Mouse (Mus musculus) subcutaneous adipose tissue, adult 2 months (tissue): ENCODE measurements around the gene Ptx4. TPM values are rescaled to one million over a fixed set of nuclear protein-coding genes. Genes with fewer than 3 reads are reported as not detected.

ENCODE experiments used
- polyA plus RNA-seq: library from polyadenylated mRNA; depleted of rRNA; stranded (reverse); fragments of >200 nt; gene quantifications from 2 replicates; pipeline ENCODE4 v1.2.3, GENCODE M21; 2012; ENCODE audit warnings: low replicate concordance; rRNA removed

The Ptx4 gene
- 0.11 TPM in 1 of 2 replicates, not detected in the other for polyA plus RNA-seq

DNA sequence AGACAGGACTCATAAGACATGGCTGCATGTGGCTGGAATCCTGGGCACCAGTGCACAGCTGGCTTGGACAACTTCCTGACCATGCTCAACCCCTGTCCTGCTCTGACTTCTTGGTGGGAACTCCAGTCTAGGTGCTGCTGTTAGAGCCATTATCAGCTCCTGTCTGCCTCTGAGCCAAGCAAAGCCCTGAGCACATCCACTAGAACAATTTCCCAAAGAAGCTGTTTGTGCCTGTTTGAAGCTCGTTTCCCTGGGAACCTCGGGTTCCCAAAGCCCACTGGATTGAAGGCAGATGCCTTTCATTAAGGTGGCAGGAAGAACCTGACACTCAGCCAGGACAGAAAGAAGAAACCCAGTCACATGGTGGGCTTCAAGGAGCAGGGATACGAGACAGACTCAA is at the start of gene Ptx4:
TSS of gene Ptx4 (plus strand) at position 355 of the 400 bp plus-strand sequence.

DNA sequence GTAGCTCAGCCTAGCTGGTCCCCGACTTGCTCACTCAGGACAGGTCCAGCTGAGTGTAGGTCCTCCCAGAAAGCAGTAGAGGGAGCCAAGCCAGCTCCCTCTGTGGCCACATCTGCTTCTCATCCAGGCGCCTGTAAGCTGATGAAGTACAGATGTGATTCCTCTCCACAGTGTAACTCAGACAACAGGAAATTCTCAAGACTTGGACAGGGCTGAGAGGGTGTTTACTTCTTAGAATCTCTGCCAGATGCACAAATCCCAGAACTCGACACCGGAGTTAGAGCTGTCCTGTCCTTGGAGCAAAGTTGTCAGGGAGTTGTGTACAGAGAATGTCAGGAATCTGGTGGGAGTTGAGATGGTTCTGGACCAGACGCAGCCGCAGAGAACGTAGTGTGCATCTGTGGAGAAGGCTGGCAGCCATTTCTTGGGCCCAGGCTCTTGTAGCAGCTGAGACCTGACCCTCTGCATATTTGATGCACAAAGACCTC is 37.1 kb upstream of the Ptx4 start, which contains the start of gene Tmem204:
TSS of gene Tmem204 (minus strand) at position 148 of the 488 bp plus-strand sequence.

DNA sequence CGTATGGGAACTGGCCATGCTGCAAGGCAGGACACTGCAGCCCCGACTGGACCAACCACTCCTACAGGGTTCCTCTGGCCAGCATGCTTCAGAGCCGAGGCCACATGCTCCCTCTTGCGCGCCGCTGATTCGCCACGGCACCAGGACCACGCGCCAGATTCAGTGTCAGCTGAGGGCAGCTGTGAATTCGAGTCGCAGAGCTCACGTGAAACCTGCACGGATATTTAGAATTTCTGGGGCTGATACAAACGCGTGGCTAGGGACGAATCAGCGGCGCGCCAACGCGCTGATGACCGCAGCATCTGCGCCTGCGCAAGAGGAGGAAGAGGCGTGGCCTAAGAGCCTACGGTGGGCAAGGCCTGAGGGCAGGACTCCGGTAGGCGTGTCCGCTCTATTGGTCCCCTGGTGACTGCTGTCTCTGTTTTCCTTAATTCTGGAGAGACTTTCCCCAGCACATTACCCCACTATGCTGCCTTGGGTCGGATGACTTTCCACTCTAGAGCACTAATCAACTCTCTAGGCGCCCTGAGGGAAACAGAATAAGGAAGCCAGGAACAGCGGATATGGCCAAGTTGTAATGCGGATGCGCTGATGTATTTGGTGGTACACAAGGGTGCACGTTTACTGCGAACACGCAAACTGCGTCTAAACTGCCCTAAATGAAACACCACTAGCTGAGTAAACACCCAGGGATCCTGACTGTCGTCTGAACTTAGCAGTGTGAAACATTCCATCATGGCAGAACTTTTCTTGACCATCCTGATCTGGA is 4.7 kb upstream of the Ptx4 start, which contains the start of gene Telo2:
TSS of gene Telo2 (minus strand) at position 304 of the 769 bp plus-strand sequence.

DNA sequence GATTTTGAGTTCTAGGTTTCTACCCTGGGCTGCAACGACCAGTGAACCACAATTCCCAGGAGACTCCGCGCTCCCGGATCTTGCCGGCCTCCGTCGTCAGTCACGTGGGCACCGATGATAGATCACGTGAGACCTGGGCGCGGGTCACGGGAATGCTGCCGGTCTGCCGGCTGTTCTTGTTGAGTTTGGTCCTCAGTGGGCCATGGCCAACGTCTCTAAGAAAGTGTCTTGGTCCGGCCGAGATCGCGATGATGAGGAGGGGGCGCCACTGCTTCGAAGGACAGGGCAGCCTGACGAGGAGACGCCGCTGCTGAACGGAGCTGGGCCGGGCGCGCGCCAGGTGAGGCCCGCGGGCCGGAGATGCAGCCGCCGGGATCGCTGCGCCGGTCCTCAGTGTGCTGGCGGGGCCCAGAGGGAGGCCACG is 12.7 kb downstream of the Ptx4 start, which contains the start of gene Clcn7:
TSS of gene Clcn7 (plus strand) at position 117 of the 424 bp plus-strand sequence.

DNA sequence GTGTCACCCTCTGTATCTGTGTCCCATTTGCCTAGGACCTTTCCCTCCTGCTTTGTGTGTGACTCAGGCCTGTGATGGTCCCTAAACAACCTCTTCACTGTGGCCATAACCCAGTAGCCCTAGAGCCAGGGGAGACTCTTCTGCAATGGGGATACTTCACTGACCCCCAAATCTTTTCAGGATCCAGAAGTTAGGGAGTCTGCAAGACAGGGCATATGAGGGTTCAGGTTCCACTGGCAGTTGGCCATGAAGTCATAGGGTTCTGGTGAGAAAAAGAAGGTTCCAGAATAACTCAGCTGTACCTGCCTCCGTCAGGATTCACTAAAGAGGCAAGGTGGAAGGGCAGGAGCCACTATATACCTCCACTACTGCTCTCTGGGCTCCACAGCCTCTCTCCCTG is 41.6 kb downstream of the Ptx4 start, which contains the start of gene Ccdc154:
TSS of gene Ccdc154 (plus strand) at position 301 of the 400 bp plus-strand sequence.

Other genes with a start within 250 kb of the Ptx4 start
- 32.7 and 38.4 TPM in 2 replicates for gene Nubp2, start 234.4 kb upstream of the Ptx4 start, polyA plus RNA-seq
- 53.0 and 84.0 TPM in 2 replicates for gene Spsb3, start 234.1 kb upstream of the Ptx4 start, polyA plus RNA-seq
- gene Eme2, start 225.7 kb upstream of the Ptx4 start, polyA plus RNA-seq = 30.9 and 44.6 TPM in 2 replicates
- 141 and 210 TPM in 2 replicates for gene Mrps34, start 225.6 kb upstream of the Ptx4 start, polyA plus RNA-seq
- gene Nme3, start 224.3 kb upstream of the Ptx4 start, polyA plus RNA-seq = 39.5 and 77.7 TPM in 2 replicates
- 103 and 150 TPM in 2 replicates for gene Mapk8ip3, start 183.8 kb upstream of the Ptx4 start, polyA plus RNA-seq
- gene Jpt2, start 160.1 kb upstream of the Ptx4 start, polyA plus RNA-seq = 33.2 and 36.8 TPM in 2 replicates
- 18.4 and 29.4 TPM in 2 replicates for gene Cramp1l, start 105.0 kb upstream of the Ptx4 start, polyA plus RNA-seq
- 14.3 and 23.1 TPM in 2 replicates for gene Ift140, start 104.7 kb upstream of the Ptx4 start, polyA plus RNA-seq
- gene Tmem204, start 37.2 kb upstream of the Ptx4 start, polyA plus RNA-seq = 53.5 and 71.2 TPM in 2 replicates
- gene Telo2, start 4.8 kb upstream of the Ptx4 start, polyA plus RNA-seq = 15.3 and 43.8 TPM in 2 replicates
- 42.8 and 52.6 TPM in 2 replicates for gene Clcn7, start 12.6 kb downstream of the Ptx4 start, polyA plus RNA-seq
- 0.04 TPM in 1 of 2 replicates, not detected in the other for gene Ccdc154, start 41.7 kb downstream of the Ptx4 start, polyA plus RNA-seq
- gene Gm38655, start 54.7 kb downstream of the Ptx4 start, polyA plus RNA-seq = not detected in 2 replicates
- 12.1 and 13.6 TPM in 2 replicates for gene BC003965, start 63.8 kb downstream of the Ptx4 start, polyA plus RNA-seq
- 12.5 and 21.7 TPM in 2 replicates for gene Unkl, start 67.6 kb downstream of the Ptx4 start, polyA plus RNA-seq
- gene Gnptg, start 119.4 kb downstream of the Ptx4 start, polyA plus RNA-seq = 40.8 and 46.8 TPM in 2 replicates
- 21.1 and 23.1 TPM in 2 replicates for gene Tsr3, start 119.4 kb downstream of the Ptx4 start, polyA plus RNA-seq
- gene Baiap3, start 135.6 kb downstream of the Ptx4 start, polyA plus RNA-seq = 5.7 and 6.2 TPM in 2 replicates
- 103 and 196 TPM in 2 replicates for gene Ube2i, start 153.9 kb downstream of the Ptx4 start, polyA plus RNA-seq
- 0.09 and 1.2 TPM in 2 replicates for gene Prss34, start 177.6 kb downstream of the Ptx4 start, polyA plus RNA-seq
- gene Prss28, start 187.9 kb downstream of the Ptx4 start, polyA plus RNA-seq = not detected in 2 replicates
- gene Prss29, start 197.9 kb downstream of the Ptx4 start, polyA plus RNA-seq = not detected in 2 replicates
- gene Tpsab1, start 224.8 kb downstream of the Ptx4 start, polyA plus RNA-seq = 0.64 and 1.0 TPM in 2 replicates
- gene Tpsb2, start 245.5 kb downstream of the Ptx4 start, polyA plus RNA-seq = 2.8 and 25.6 TPM in 2 replicates
- 0.39 TPM in 1 of 2 replicates, not detected in the other for gene Tpsg1, start 248.5 kb downstream of the Ptx4 start, polyA plus RNA-seq